Mouse (Mus musculus): ENCODE results near the gene Rab20. TPM values are rescaled to one million over a fixed set of nuclear protein-coding genes. Genes with fewer than 3 reads are reported as not detected.
A peak's percentile ranks its signal among the peaks of the same experiment; 100 is the strongest.

Rab20 gene
- total RNA-seq (2014; rRNA removed) (15.9 and 19.7 TPM in 2 replicates), polyA plus RNA-seq (2012; rRNA removed) (21.2 and 23.0 TPM in 2 replicates)

DNA sequence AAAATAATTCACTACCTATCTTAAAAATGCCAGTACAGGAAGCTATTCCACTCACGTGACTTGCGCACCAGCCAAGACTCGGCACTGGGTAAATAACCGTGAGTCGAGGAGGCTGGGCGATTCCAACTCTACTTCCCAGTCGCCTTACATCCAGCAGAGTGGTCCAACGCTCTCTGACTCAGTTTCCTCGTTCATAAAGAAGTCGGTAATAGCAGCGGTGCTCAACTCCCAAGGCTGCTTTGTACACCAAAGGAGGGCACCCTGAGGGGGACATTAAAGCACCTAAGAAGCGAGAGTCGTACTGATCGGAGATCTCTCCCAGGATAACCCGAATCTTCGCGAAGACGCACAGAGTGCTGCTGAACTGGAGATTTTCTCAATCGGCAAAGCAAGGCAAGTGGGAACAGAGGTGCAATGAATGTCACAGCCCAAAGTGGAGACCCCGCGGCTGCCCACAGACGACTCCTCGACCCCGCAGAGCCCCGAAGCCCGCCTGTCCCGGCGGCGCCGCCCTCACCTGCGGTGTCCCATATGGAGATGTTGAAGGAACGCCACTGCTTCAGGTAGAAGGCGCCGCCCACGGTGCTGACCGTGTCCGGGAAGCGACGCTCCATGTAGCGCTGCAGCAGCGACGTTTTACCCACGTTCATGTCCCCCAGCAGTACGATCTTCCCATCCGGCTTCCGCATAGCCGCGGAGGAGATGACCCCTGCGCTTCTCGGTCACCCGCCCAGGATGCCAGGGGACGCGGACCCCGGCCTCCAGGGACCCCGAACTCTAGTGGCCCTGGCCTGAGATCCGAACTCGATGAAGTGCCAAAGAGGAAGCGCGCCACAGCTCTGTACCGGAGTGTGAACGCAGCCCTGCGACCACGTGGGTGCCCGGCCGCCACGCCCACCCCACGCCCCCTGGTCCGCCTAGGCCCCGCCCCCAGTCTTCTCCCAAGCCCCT is at the start of gene Rab20:
TSS of gene Rab20 (minus strand) at position 900 of the 951 bp plus-strand sequence.
- peaks cover 29% of the 10 kb centered on the region for H3K4me1 ChIP-seq (ENCODE audit: control insufficient read depth, insufficient read depth, low read length)
- peaks cover 25% of the 10 kb centered on the region for H3K79me2 ChIP-seq (ENCODE audit: control insufficient read depth, insufficient read depth, low read length)
- WGBS, result under 1% methylated on average over 68 of the region's 69 CpGs
- peak; percentile 87 for DNase-seq (ENCODE audit: extremely low read depth, low read depth, low spot score)
- H3K9ac ChIP-seq (ENCODE audit: low read depth, low read length), result peak within 1 kb of the TSS; percentile 83
- no peaks in the 10 kb centered on the region for H3K27me3 ChIP-seq (ENCODE audit: control insufficient read depth, insufficient read depth, low read length)
- TF ChIP-seq CTCF (IDR thresholded peaks at IDR 0.05; ENCODE audit: low read depth, low read length) (no peak), POLR2A (IDR thresholded peaks at IDR 0.05; ENCODE audit: extremely low read depth, insufficient read depth, low read length) (peak; percentile 56; the same call in 1 of the 2 replicates)
- H3K36me3 ChIP-seq (ENCODE audit: control insufficient read depth, insufficient read depth, low read length), result no peaks in the 10 kb centered on the region
- peak within 1 kb of the TSS; percentile 79 for H3K4me3 ChIP-seq (ENCODE audit: insufficient read depth, low read depth, low read length)
- peak within 1 kb of the TSS; percentile 76 for H3K27ac ChIP-seq (replicated peaks; ENCODE audit: insufficient read depth, low read depth, low read length)

DNA sequence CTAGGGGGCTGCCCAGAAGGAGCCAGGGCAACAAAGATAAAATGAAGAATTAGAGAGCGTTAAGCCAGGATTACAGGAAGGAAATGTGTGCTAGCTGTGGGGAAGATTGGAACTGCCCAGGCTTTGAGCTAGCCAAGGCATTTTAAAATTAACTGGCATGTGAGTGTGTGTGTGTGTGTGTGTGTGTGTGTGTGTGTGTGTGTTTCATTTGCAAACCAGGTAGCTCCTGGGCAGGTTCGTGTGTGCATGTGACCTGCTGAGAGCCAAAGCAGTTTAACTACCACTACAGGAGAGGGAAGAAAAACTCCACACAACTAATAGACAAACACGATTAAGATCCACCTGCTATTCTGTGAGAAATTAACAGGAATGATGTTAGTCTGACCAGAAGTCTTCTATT is 44.8 kb upstream of the Rab20 start:
- DNase-seq (ENCODE audit: extremely low read depth, low read depth, low spot score), result no peak
- Histone ChIP-seq H3K36me3 (ENCODE audit: control insufficient read depth, insufficient read depth, low read length) (peaks cover 16% of the 10 kb centered on the region), H3K4me1 (ENCODE audit: control insufficient read depth, insufficient read depth, low read length) (no peaks in the 10 kb centered on the region), H3K79me2 (ENCODE audit: control insufficient read depth, insufficient read depth, low read length) (no peaks in the 10 kb centered on the region), H3K9ac (ENCODE audit: low read depth, low read length) (no peak overlapping the region), H3K27me3 (ENCODE audit: control insufficient read depth, insufficient read depth, low read length) (no peaks in the 10 kb centered on the region), H3K4me3 (ENCODE audit: insufficient read depth, low read depth, low read length) (no peak overlapping the region), H3K27ac (replicated peaks; ENCODE audit: insufficient read depth, low read depth, low read length) (no peak overlapping the region)
- TF ChIP-seq CTCF (IDR thresholded peaks at IDR 0.05; ENCODE audit: low read depth, low read length) (no peak), POLR2A (IDR thresholded peaks at IDR 0.05; ENCODE audit: extremely low read depth, insufficient read depth, low read length) (no peak)
- 64% methylated on average over 3 of the region's 3 CpGs for WGBS

DNA sequence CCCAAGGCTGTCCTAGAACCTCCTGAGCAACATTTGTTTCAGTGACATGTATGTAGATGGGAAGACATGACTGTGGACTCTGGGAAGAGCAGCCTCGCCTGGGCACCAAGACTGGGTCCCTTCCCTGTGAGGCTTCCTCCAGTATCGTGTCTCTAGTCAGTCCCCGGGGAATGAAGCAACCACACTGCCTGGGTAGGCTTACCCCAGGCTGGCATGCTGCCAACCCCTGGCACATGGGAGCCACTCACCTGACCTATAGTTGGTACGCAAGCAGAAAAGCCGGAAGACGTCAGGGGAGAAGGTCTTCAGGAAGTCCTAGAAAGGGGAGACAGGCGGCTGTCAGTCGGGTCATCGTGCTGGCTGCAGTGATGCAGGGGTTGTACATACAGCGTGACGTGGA is 40.2 kb upstream of the Rab20 start:
- Histone ChIP-seq H3K27ac (replicated peaks; ENCODE audit: insufficient read depth, low read depth, low read length) (no peak overlapping the region), H3K36me3 (ENCODE audit: control insufficient read depth, insufficient read depth, low read length) (peaks cover 12% of the 10 kb centered on the region), H3K4me1 (ENCODE audit: control insufficient read depth, insufficient read depth, low read length) (no peaks in the 10 kb centered on the region), H3K9ac (ENCODE audit: low read depth, low read length) (no peak overlapping the region), H3K4me3 (ENCODE audit: insufficient read depth, low read depth, low read length) (no peak overlapping the region), H3K27me3 (ENCODE audit: control insufficient read depth, insufficient read depth, low read length) (no peaks in the 10 kb centered on the region), H3K79me2 (ENCODE audit: control insufficient read depth, insufficient read depth, low read length) (no peaks in the 10 kb centered on the region)
- TF ChIP-seq CTCF (IDR thresholded peaks at IDR 0.05; ENCODE audit: low read depth, low read length) (no peak), POLR2A (IDR thresholded peaks at IDR 0.05; ENCODE audit: extremely low read depth, insufficient read depth, low read length) (no peak)
- 72% methylated on average over 11 of the region's 11 CpGs for WGBS
- no peak for DNase-seq (ENCODE audit: extremely low read depth, low read depth, low spot score)

DNA sequence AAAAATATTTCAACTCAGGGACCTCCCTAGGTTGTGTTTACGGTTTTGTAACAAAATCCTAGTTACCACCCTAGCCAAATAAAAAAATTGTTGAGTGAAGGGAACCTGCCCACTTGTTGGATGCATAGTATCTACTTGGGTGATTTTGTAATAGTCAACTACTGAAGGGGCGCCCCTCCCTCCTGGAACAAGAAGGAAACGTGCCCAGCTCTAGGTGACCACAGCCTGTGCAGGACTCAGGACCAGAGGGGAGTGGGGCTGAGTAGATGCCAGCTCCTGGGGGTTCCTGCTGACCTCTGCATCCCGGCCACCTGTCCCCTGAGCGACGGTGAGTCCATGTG is 39.5 kb upstream of the Rab20 start:
- Histone ChIP-seq H3K36me3 (ENCODE audit: control insufficient read depth, insufficient read depth, low read length) (peaks cover 11% of the 10 kb centered on the region), H3K9ac (ENCODE audit: low read depth, low read length) (no peak overlapping the region), H3K4me3 (ENCODE audit: insufficient read depth, low read depth, low read length) (no peak overlapping the region), H3K27ac (replicated peaks; ENCODE audit: insufficient read depth, low read depth, low read length) (no peak overlapping the region), H3K4me1 (ENCODE audit: control insufficient read depth, insufficient read depth, low read length) (no peaks in the 10 kb centered on the region), H3K27me3 (ENCODE audit: control insufficient read depth, insufficient read depth, low read length) (no peaks in the 10 kb centered on the region), H3K79me2 (ENCODE audit: control insufficient read depth, insufficient read depth, low read length) (no peaks in the 10 kb centered on the region)
- no peak for TF ChIP-seq POLR2A (IDR thresholded peaks at IDR 0.05; ENCODE audit: extremely low read depth, insufficient read depth, low read length)
- TF ChIP-seq CTCF (IDR thresholded peaks at IDR 0.05; ENCODE audit: low read depth, low read length), result no peak
- no peak for DNase-seq (ENCODE audit: extremely low read depth, low read depth, low spot score)
- WGBS, result 86% methylated on average over 6 of the region's 6 CpGs

DNA sequence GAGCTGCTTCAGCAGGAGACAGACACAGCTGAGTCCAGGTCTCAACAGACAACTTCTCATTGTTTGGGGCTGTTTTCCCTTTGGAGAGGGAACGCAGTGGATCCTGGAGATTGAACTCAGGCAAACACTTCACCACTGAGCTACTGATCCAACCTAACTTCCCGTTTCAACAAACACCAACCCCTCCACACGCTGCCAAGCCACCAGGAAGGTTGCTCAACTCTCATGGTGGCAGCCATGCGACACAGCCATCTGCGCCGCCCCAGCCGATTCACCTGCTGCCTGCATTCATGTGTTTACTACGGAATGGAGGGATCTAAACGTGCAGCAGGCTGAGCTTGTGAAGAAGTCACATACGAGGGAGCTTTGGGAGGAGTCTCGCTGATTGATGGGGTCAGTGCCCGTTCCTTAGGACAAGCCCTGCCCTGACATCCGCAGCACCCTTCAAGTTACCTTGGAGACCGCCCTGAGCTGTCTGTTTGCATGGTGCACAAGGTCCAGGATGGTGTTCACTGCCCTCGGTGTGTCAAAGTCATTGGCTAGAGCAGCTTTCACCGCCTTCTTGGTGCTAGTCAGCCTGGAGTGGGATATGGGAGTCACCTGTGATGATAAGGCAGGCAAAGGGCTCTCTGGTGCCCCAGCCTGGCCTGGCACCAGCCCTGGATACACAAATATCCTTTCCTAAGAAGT is 39.0 kb upstream of the Rab20 start:
- TF ChIP-seq CTCF (IDR thresholded peaks at IDR 0.05; ENCODE audit: low read depth, low read length), result no peak
- TF ChIP-seq POLR2A (IDR thresholded peaks at IDR 0.05; ENCODE audit: extremely low read depth, insufficient read depth, low read length), result no peak
- peak; percentile 25 for DNase-seq (ENCODE audit: extremely low read depth, low read depth, low spot score)
- no peak overlapping the region for H3K4me3 ChIP-seq (ENCODE audit: insufficient read depth, low read depth, low read length)
- WGBS, result 79% methylated on average over 16 of the region's 16 CpGs
- no peak overlapping the region for H3K9ac ChIP-seq (ENCODE audit: low read depth, low read length)
- H3K4me1 ChIP-seq (ENCODE audit: control insufficient read depth, insufficient read depth, low read length), result no peaks in the 10 kb centered on the region
- H3K27ac ChIP-seq (replicated peaks; ENCODE audit: insufficient read depth, low read depth, low read length), result no peak overlapping the region
- H3K36me3 ChIP-seq (ENCODE audit: control insufficient read depth, insufficient read depth, low read length), result peaks cover 11% of the 10 kb centered on the region
- H3K79me2 ChIP-seq (ENCODE audit: control insufficient read depth, insufficient read depth, low read length), result no peaks in the 10 kb centered on the region
- no peaks in the 10 kb centered on the region for H3K27me3 ChIP-seq (ENCODE audit: control insufficient read depth, insufficient read depth, low read length)

All from liver, adult 2 months (tissue).